Mouse (Mus musculus): ENCODE results near the gene Ppp1r37. TPM values are rescaled to one million over a fixed set of nuclear protein-coding genes. Genes with fewer than 3 reads are reported as not detected.

The Ppp1r37 gene
- polyA plus RNA-seq, 1 experiment, result 93.5 TPM

DNA sequence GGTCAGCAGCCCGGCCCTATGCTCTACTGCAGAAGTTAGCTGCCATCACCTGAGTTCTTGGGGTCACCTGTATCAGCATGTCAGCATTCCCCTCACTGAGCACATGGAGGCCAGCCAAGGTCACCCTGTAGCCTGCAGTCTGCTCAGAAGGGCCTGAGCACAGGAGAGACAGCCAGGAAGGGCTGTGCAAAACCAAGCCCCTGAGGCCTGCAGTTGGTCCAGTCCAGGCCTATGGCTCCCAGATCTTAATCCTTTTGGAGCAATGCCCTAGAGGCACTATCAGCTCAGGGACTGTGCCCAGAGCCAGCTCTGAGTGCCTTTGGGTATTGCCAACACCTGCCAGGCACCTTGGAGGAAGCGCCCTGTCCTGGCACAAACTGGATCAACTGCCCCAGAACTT lies 5.8 kb downstream of the Ppp1r37 start:
- H3K4me3 ChIP-seq (replicated peaks; ENCODE audit: control insufficient read depth, low read depth, low read length), result no peak overlapping the region
- WGBS, result 89% methylated on average over 2 of the region's 2 CpGs
- H3K27ac ChIP-seq (ENCODE audit: control insufficient read depth, insufficient read depth, low read depth, low read length, poor library complexity), result no peak overlapping the region
- peaks cover 7% of the 10 kb centered on the region for H3K4me1 ChIP-seq (ENCODE audit: control insufficient read depth, insufficient read depth, low read length)
- TF ChIP-seq POLR2A (IDR thresholded peaks at IDR 0.05; ENCODE audit: borderline replicate concordance, control insufficient read depth, low read depth, low read length), result no peak
- no peak for TF ChIP-seq CTCF (IDR thresholded peaks at IDR 0.05; ENCODE audit: control insufficient read depth, insufficient read depth, low read length)

DNA sequence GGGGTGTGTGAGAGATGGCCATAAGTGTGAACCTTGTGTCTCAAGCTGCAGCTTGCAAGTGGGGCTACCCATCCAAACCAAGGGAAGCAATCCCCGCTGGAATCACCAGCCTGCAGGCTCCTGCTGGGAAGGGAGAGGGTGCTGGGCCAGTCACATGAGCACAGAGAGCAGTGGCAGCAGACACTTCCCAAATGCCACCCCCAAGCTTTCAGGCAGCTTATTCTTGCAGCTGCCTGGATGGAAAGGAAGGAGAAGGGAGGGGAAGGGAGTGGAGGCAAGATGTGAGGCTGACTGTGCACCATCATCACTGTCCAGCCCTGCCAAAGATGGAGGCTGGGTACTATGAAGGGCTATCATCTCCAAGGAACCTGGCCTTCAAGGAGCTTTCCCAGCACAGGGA lies 8.7 kb downstream of the Ppp1r37 start:
- H3K27ac ChIP-seq (ENCODE audit: control insufficient read depth, insufficient read depth, low read depth, low read length, poor library complexity), result no peak overlapping the region

DNA sequence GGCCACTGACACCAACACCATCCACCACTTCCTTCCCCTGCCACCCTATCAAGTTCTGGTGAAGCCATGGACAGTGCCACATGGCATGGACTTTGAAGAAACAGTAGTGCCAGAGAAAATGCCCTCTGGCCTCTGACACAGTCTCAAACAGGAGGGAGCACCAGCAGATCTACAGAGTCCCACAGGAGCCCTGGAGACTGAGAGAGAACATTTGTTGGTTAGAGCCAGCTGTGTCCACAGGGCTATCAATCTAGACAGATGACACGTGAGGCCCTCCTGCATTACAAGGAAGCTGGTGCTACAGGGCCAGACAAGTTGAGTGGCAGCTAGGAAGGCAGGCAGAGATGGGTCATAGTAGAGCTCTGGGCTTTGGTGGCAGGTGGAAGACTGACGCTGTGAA lies 10.4 kb downstream of the Ppp1r37 start:
- H3K27ac ChIP-seq (ENCODE audit: control insufficient read depth, insufficient read depth, low read depth, low read length, poor library complexity), result no peak overlapping the region
- no peaks in the 10 kb centered on the region for H3K4me1 ChIP-seq (ENCODE audit: control insufficient read depth, insufficient read depth, low read length)
- H3K4me3 ChIP-seq (replicated peaks; ENCODE audit: control insufficient read depth, low read depth, low read length), result no peak overlapping the region
- TF ChIP-seq POLR2A (IDR thresholded peaks at IDR 0.05; ENCODE audit: borderline replicate concordance, control insufficient read depth, low read depth, low read length) (no peak), CTCF (IDR thresholded peaks at IDR 0.05; ENCODE audit: control insufficient read depth, insufficient read depth, low read length) (no peak)
- WGBS, result 26% methylated on average over 2 of the region's 2 CpGs

More for the DNA sequence above, 8.7 kb downstream of the Ppp1r37 start:
- no peaks in the 10 kb centered on the region; the same call in 1 of the 2 replicates for H3K4me1 ChIP-seq (ENCODE audit: control insufficient read depth, insufficient read depth, low read length)
- H3K4me3 ChIP-seq (replicated peaks; ENCODE audit: control insufficient read depth, low read depth, low read length), result no peak overlapping the region
- TF ChIP-seq CTCF (IDR thresholded peaks at IDR 0.05; ENCODE audit: control insufficient read depth, insufficient read depth, low read length) (no peak), POLR2A (IDR thresholded peaks at IDR 0.05; ENCODE audit: borderline replicate concordance, control insufficient read depth, low read depth, low read length) (no peak)
- 96% methylated on average over 1 of the region's 1 CpGs for WGBS

DNA sequence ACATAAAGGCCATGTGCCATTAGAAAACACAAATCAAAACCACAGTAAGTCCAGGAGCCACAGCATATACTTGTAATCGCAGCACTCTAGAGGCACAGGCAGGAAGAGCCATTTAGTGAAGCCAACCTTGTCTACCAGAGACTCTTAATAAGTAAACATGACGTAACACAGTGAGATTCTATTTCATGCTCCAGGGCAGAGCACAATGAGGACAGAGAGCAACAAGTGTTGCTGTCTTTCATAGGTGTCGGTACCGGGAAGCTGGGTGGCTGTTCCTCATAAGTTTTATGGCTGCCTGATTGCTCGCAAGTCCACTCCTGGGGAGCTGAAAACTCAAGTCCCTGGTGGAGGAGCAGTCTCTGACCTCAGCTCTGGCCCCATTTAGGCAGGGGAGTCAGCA lies 11.2 kb downstream of the Ppp1r37 start:
- 81% methylated on average over 5 of the region's 5 CpGs for WGBS
- TF ChIP-seq POLR2A (IDR thresholded peaks at IDR 0.05; ENCODE audit: borderline replicate concordance, control insufficient read depth, low read depth, low read length), result no peak
- no peak for TF ChIP-seq CTCF (IDR thresholded peaks at IDR 0.05; ENCODE audit: control insufficient read depth, insufficient read depth, low read length)
- H3K27ac ChIP-seq (ENCODE audit: control insufficient read depth, insufficient read depth, low read depth, low read length, poor library complexity), result no peak overlapping the region
- no peaks in the 10 kb centered on the region for H3K4me1 ChIP-seq (ENCODE audit: control insufficient read depth, insufficient read depth, low read length)
- H3K4me3 ChIP-seq (replicated peaks; ENCODE audit: control insufficient read depth, low read depth, low read length), result no peak overlapping the region

DNA sequence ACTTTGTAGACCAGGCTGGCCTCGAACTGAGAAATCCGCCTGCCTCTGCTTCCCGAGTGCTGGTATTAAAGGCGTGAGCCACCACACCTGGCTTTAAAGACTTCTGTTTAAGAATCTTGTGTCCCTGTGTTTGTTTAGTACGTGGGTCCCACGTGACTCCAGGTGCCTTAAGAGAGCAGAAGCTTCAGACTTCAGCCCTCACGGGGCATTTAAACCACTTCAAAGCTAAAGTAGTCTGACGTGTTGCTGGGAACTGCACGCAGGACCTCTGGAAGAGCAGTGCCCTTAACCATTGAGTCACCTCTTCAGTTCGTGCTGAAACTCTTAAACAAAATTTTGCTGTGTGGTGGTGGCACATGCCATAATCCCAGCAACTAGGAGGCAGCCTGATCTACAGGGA lies 13.5 kb downstream of the Ppp1r37 start:
- H3K27ac ChIP-seq (ENCODE audit: control insufficient read depth, insufficient read depth, low read depth, low read length, poor library complexity), result no peak overlapping the region
- no peaks in the 10 kb centered on the region for H3K4me1 ChIP-seq (ENCODE audit: control insufficient read depth, insufficient read depth, low read length)
- 88% methylated on average over 10 of the region's 10 CpGs for WGBS
- no peak overlapping the region for H3K4me3 ChIP-seq (replicated peaks; ENCODE audit: control insufficient read depth, low read depth, low read length)
- TF ChIP-seq POLR2A (IDR thresholded peaks at IDR 0.05; ENCODE audit: borderline replicate concordance, control insufficient read depth, low read depth, low read length), result no peak
- no peak for TF ChIP-seq CTCF (IDR thresholded peaks at IDR 0.05; ENCODE audit: control insufficient read depth, insufficient read depth, low read length)

DNA sequence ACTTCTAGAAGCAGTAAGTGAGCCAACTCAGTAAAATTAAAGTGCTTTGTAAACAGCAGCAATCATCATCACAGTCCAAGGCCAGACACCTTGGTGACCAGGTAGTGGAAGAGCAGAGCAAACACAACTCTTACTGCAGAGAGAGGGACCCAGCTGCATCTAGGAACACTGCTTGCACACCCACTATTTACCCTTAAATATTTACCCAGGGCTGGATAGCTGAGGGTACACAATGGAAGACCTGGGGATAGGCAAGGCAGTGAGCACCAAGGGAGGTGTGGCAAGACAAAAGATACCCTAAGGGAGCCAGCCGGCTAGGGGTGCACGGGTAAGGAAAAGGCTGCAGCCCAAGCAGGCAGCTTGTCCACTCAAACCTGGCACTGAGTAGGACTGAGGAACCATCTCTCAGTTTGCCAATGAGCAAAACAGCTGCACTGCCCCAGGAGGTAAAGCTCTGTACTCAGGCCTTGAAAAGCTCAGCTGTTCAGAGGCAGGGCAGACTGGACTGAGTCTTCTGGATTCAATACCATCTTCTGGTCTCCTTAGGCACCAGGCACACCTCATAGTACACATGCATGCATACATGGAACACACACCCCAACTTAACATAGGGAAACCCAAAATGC lies 15.4 kb downstream of the Ppp1r37 start:
- no peaks in the 10 kb centered on the region for H3K4me1 ChIP-seq (ENCODE audit: control insufficient read depth, insufficient read depth, low read length)
- 89% methylated on average over 2 of the region's 2 CpGs for WGBS
- no peak overlapping the region for H3K27ac ChIP-seq (ENCODE audit: control insufficient read depth, insufficient read depth, low read depth, low read length, poor library complexity)

DNA sequence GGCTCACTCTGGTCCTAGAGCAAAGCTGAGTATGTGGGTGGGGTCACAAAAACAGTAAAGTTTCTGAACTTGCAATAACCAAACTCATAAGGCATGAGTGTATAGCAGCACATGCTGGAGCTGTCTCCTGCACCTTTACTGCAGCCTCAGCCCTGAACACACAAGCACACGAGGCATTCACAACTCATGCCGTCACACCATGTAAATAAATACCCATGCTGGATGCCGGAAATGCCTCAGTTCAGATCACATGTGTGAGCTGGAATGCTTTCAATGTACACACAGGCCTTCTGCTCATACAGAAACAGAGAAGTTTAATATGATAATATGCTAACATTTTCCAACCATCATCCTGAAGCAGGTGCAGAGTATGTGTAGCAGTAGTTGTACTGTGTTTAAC lies 16.9 kb downstream of the Ppp1r37 start:
- Histone ChIP-seq H3K27ac (ENCODE audit: control insufficient read depth, insufficient read depth, low read depth, low read length, poor library complexity) (no peak overlapping the region), H3K4me1 (ENCODE audit: control insufficient read depth, insufficient read depth, low read length) (no peaks in the 10 kb centered on the region), H3K4me3 (replicated peaks; ENCODE audit: control insufficient read depth, low read depth, low read length) (no peak overlapping the region)
- TF ChIP-seq POLR2A (IDR thresholded peaks at IDR 0.05; ENCODE audit: borderline replicate concordance, control insufficient read depth, low read depth, low read length), result no peak
- TF ChIP-seq CTCF (IDR thresholded peaks at IDR 0.05; ENCODE audit: control insufficient read depth, insufficient read depth, low read length), result no peak
- 85% methylated on average over 3 of the region's 3 CpGs for WGBS

More for the DNA sequence above, 15.4 kb downstream of the Ppp1r37 start:
- TF ChIP-seq CTCF (IDR thresholded peaks at IDR 0.05; ENCODE audit: control insufficient read depth, insufficient read depth, low read length) (no peak), POLR2A (IDR thresholded peaks at IDR 0.05; ENCODE audit: borderline replicate concordance, control insufficient read depth, low read depth, low read length) (no peak)
- H3K4me3 ChIP-seq (replicated peaks; ENCODE audit: control insufficient read depth, low read depth, low read length), result no peak overlapping the region

DNA sequence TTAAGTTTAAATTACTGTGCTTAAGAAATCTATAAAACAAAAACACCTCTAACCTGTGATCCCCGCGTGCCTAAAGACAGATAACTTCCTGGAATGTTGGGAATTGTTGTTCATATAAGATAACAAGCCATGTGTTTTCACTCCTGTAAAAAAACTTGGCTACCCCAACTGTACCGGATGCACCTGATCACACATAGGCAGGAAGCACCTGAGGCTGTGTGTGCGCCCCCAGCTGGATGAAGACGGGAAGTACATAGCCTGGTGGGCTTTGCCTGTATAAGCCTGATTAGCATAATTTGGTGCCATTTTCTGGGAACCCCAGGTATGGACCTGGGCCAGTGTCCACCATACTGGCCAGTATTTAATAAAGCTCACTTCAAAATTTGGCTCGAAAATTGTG lies 19.3 kb downstream of the Ppp1r37 start:
- Histone ChIP-seq H3K4me3 (replicated peaks; ENCODE audit: control insufficient read depth, low read depth, low read length) (no peak overlapping the region), H3K4me1 (ENCODE audit: control insufficient read depth, insufficient read depth, low read length) (no peaks in the 10 kb centered on the region), H3K27ac (ENCODE audit: control insufficient read depth, insufficient read depth, low read depth, low read length, poor library complexity) (no peak overlapping the region)
- TF ChIP-seq CTCF (IDR thresholded peaks at IDR 0.05; ENCODE audit: control insufficient read depth, insufficient read depth, low read length) (peak; percentile 68), POLR2A (IDR thresholded peaks at IDR 0.05; ENCODE audit: borderline replicate concordance, control insufficient read depth, low read depth, low read length) (no peak)
- 21% methylated on average over 6 of the region's 6 CpGs for WGBS
